Comparison of ENCODE assay signal across 23 mouse cellular contexts in the genomic region with DNA sequence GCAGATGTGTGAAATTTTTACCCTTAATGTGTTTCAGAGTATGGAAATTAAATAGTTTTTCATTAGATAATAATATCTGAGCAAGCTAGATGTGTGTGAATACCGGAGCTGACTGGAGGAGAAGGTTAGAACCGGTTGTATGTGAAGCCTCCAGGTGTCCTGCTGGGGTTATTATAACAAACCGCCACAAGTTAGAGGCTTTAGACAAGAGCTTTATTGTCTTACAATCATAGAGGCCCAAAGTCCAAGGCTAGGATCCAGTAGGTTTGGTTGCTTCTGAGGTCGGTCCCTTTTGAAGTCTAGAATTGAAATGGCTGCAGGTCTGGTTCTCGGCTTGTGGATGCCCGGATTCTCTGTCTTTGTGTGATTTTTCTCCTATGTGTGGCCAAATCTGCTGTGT. TPM values are rescaled to one million over a fixed set of nuclear protein-coding genes. Genes with fewer than 3 reads are reported as not detected.
DNase-seq lines count a peak whose midpoint lies in the region; ATAC-seq lines count a peak whose summit lies in the region.
"Had no signal": no experiment of that assay in that cellular context is flagged by ENCODE, and none has a peak within 500 bp of the region (broad histone marks: within the 10 kb centered on the region; RNA-seq: fewer than 3 reads in every experiment).

No protein-coding gene starts in this region.

- no peak overlapping the region for H3K9ac ChIP-seq in intestine, embryonic 14.5 days (ENCODE audit: low read length)
- H3K9ac ChIP-seq in intestine, embryonic 16.5 days (ENCODE audit: low read depth, low read length), result no peak overlapping the region
- H3K9ac ChIP-seq: embryonic facial prominence, embryonic 12.5 days; forebrain, embryonic 13.5 days; forebrain, embryonic 15.5 days had no signal

- WGBS in intestine, embryonic 14.5 days, result 77% methylated on average over 6 of the region's 6 CpGs
- 66% methylated on average over 6 of the region's 6 CpGs for WGBS in intestine, embryonic 16.5 days
- 33% methylated on average over 6 of the region's 6 CpGs for WGBS in large intestine, adult 2 months

- peak; percentile 55 for ATAC-seq in intestine, embryonic 14.5 days (replicated peaks; ENCODE audit: low FRiP score, low TSS enrichment, low read depth)
- peak; percentile 74 for ATAC-seq in intestine, embryonic 16.5 days
- ATAC-seq: activated CD4-positive, CD25-positive, alpha-beta regulatory T cell, adult 4 months; CD4-positive, CD25-positive, alpha-beta regulatory T cell, adult 4 months; forebrain, embryonic 13.5 days; forebrain, embryonic 15.5 days; Patski had no signal

- no peaks in the 10 kb centered on the region for H3K36me3 ChIP-seq in intestine, embryonic 14.5 days (ENCODE audit: control insufficient read depth, insufficient read depth, low read length)
- no peaks in the 10 kb centered on the region for H3K36me3 ChIP-seq in intestine, embryonic 16.5 days (ENCODE audit: control insufficient read depth, insufficient read depth, low read length)
- H3K36me3 ChIP-seq: embryonic facial prominence, embryonic 10.5 days; embryonic facial prominence, embryonic 12.5 days; forebrain, embryonic 15.5 days; G1E had no signal

- H3K9me3 ChIP-seq in intestine, embryonic 14.5 days (ENCODE audit: control insufficient read depth, low read length), result no peaks in the 10 kb centered on the region
- no peaks in the 10 kb centered on the region for H3K9me3 ChIP-seq in intestine, embryonic 16.5 days (ENCODE audit: control insufficient read depth, low read length)
- H3K9me3 ChIP-seq: embryonic facial prominence, embryonic 10.5 days; embryonic facial prominence, embryonic 12.5 days; forebrain, embryonic 13.5 days; forebrain, embryonic 15.5 days; G1E had no signal

- no peak for DNase-seq in intestine, embryonic 14.5 days (ENCODE audit: low spot score)
- DNase-seq in large intestine, adult 2 months (ENCODE audit: low read depth, low spot score), result peak; percentile 79
- no peak for DNase-seq in urinary bladder, postnatal 36 days (ENCODE audit: low spot score in 2 of 2)
- DNase-seq in kidney, postnatal 25 days, result no peak
- no peak for DNase-seq in thymus, postnatal 14 days
- DNase-seq: adrenal gland, adult 8-10 months; adrenal gland, postnatal 14 days; adrenal gland, postnatal 36 days; B cell, adult 2 months; cerebellum, adult 11-12 months; cerebellum, adult 2 months; cerebellum, adult 9-10 months; cerebellum, postnatal 10 days; cerebellum, postnatal 25 days had no signal

- no peak overlapping the region for H3K4me3 ChIP-seq in intestine, embryonic 14.5 days (ENCODE audit: low read depth, low read length)
- H3K4me3 ChIP-seq in intestine, embryonic 16.5 days (ENCODE audit: low read length), result no peak overlapping the region
- H3K4me3 ChIP-seq: embryonic facial prominence, embryonic 10.5 days; embryonic facial prominence, embryonic 12.5 days; forebrain, embryonic 13.5 days; forebrain, embryonic 15.5 days had no signal

- peak overlapping the region; percentile 33; the same call in 1 of the 2 replicates for H3K27ac ChIP-seq in intestine, embryonic 14.5 days (ENCODE audit: low read depth)
- peak overlapping the region; percentile 65 for H3K27ac ChIP-seq in intestine, embryonic 16.5 days (ENCODE audit: low read length)
- H3K27ac ChIP-seq: embryonic facial prominence, embryonic 10.5 days; embryonic facial prominence, embryonic 12.5 days; forebrain, embryonic 13.5 days; forebrain, embryonic 15.5 days had no signal

- H3K4me2 ChIP-seq in intestine, embryonic 14.5 days (ENCODE audit: low read length), result no peak overlapping the region
- no peak overlapping the region for H3K4me2 ChIP-seq in intestine, embryonic 16.5 days (ENCODE audit: low read depth, low read length)
- H3K4me2 ChIP-seq: embryonic facial prominence, embryonic 12.5 days; forebrain, embryonic 13.5 days; forebrain, embryonic 15.5 days had no signal

- no peaks in the 10 kb centered on the region for H3K27me3 ChIP-seq in intestine, embryonic 14.5 days (replicated peaks; ENCODE audit: control insufficient read depth, insufficient read depth, low read length)
- H3K27me3 ChIP-seq in intestine, embryonic 16.5 days (replicated peaks; ENCODE audit: control insufficient read depth, insufficient read depth, low read length), result no peaks in the 10 kb centered on the region
- H3K27me3 ChIP-seq: embryonic facial prominence, embryonic 12.5 days; forebrain, embryonic 13.5 days; forebrain, embryonic 15.5 days; Patski had no signal

- H3K4me1 ChIP-seq in intestine, embryonic 14.5 days (replicated peaks; ENCODE audit: control insufficient read depth, insufficient read depth, low read length), result peaks cover 2% of the 10 kb centered on the region; the same call in 1 of the 2 replicates
- peaks cover 5% of the 10 kb centered on the region for H3K4me1 ChIP-seq in intestine, embryonic 16.5 days (ENCODE audit: control insufficient read depth, insufficient read depth, low read length)
- H3K4me1 ChIP-seq: embryonic facial prominence, embryonic 12.5 days had no signal

RNA-seq across cellular contexts. Expression of a gene that starts 5.3 kb away (rescaled TPM):
- polyA plus RNA-seq in intestine, embryonic 14.5 days (2014; fragmentation: Nextera tagmentation; extraction: Ambion mirVana), result 10.5 and 11.2 TPM in 2 replicates
- 20.0 and 23.8 TPM in 2 replicates for polyA plus RNA-seq in intestine, embryonic 16.5 days (2015; fragmentation: Nextera tagmentation; extraction: Ambion mirVana)
- polyA plus RNA-seq in large intestine, adult 2 months (2012; rRNA removed), result 16.7 and 21.0 TPM in 2 replicates
- polyA plus RNA-seq: activated CD4-positive, CD25-positive, alpha-beta regulatory T cell, adult 4 months; CD4-positive, CD25-positive, alpha-beta regulatory T cell, adult 4 months; G1E had no signal

RNA-seq across cellular contexts. Expression of a gene that starts 41.1 kb away (rescaled TPM):
- 5.3 and 8.2 TPM in 2 replicates for polyA plus RNA-seq in intestine, embryonic 14.5 days (2014; fragmentation: Nextera tagmentation; extraction: Ambion mirVana)
- polyA plus RNA-seq in intestine, embryonic 16.5 days (2015; fragmentation: Nextera tagmentation; extraction: Ambion mirVana), result 3.4 and 5.3 TPM in 2 replicates
- 21.1 and 31.7 TPM in 2 replicates for polyA plus RNA-seq in large intestine, adult 2 months (2012; rRNA removed)
